Mouse (Mus musculus) gastrocnemius, adult 8-10 months (tissue): Measurements from ENCODE around the gene Cd8b1. TPM values are rescaled to one million over a fixed set of nuclear protein-coding genes. Genes with fewer than 3 reads are reported as not detected.

Source experiments
- total RNA-seq, 4 experiments: library from RNA; stranded (reverse); gene quantifications; 2 replicates each; pipeline ENCODE4 v1.2.4; 2022

Gene Cd8b1
- total RNA-seq, 4 experiments from 2014 or later = not detected

Other genes with a start within 250 kb of the Cd8b1 start
- 10 to 100 TPM in 2 of 4 experiments, 1 to 10 TPM in 2; 8.9 to 12.8 (median 9.8) TPM for gene Thnsl2, start 178.3 kb upstream of the Cd8b1 start, total RNA-seq
- 1 to 10 TPM in 1 of 4 experiments, not detected in 3; 1.4 TPM for gene Fabp1, start 123.0 kb upstream of the Cd8b1 start, total RNA-seq
- gene Krcc1, start 51.1 kb upstream of the Cd8b1 start, total RNA-seq = 10 to 100 TPM; 25.0 to 34.8 (median 27.7) TPM
- gene Smyd1, start 555 bp upstream of the Cd8b1 start, total RNA-seq = 100 to 1,000 TPM; 334 to 392 (median 347) TPM
- not detected for gene Cd8a, start 50.6 kb downstream of the Cd8b1 start, total RNA-seq
- 100 to 1,000 TPM; 137 to 183 (median 144) TPM for gene Rmnd5a, start 117.8 kb downstream of the Cd8b1 start, total RNA-seq
- 10 to 100 TPM; 19.5 to 22.6 (median 21.2) TPM for gene Rnf103, start 171.1 kb downstream of the Cd8b1 start, total RNA-seq
- gene Chmp3, start 221.0 kb downstream of the Cd8b1 start, total RNA-seq = 10 to 100 TPM; 30.4 to 39.8 (median 38.9) TPM